Mouse (Mus musculus) testis, postnatal 10 days (tissue): Measurements from ENCODE around the gene Srgap2.
A peak's percentile ranks its signal among the peaks of the same experiment; 100 is the strongest.

Source experiments
- DNase-seq: peaks from one replicate; pipeline ENCODE4 v3.0.0; 2021; ENCODE audit warnings: low spot score

The Srgap2 gene

DNA sequence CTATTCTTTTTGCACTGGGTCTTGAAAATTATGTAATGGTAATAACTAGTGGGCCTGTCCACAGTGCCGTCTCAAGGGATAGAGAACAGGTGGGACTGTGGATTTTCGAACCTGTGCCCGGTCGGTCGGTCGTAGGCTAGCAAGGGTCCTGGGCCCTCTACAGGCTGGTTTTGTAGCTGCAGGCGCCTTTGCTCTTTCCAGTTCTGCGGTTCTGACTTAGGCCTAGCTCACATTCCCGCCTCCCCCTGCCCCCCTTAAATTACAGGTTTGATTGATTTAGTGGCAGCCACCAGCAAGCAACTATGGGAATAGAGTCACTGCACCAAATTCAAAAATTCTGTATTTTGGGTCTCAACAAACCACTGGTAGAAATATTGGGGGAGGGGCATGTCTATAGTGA is 281.2 kb downstream of the Srgap2 start:
- DNase-seq, result peak; percentile 72

GRCm38 (mm10) chr1:131245089-131245856 is 281.9 kb downstream of the Srgap2 start, which contains the start of gene Rassf5:
Gene Rassf5, minus strand, starts transcription at chr1:131245258.
- peak; percentile 83 for DNase-seq

DNA sequence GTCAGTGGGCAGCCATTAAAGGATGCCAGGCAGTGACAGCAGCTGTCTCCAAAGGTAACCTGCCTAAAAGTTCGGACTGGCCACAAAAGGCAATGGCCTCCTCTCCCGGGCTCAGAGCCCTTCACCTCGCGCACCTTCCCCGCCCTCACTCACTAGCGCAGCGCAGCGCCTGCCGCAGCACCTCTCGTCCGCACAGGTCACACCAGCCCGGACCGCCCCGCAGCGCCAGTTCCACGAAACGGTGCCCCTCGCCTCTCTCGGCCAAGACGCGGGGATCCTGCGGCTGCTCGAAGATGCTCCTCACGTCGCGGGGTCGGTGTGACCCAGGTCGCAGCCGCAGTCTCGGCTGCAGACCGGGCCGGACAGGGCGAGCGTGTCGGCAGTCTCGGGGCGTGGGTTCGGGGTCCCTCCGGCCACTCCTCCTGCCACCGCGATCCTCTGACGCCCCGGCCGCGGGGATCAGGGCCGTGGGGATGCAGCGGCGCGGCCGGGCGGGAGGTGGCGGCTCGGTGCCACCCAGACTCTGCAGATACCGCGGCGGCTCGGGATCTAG is 282.5 kb downstream of the Srgap2 start:
- no peak for DNase-seq

GRCm38 (mm10) chr1:131242956-131243355 is 284.2 kb downstream of the Srgap2 start:
- no peak for DNase-seq

- no peak for DNase-seq
These were observed 287.5 kb downstream of the Srgap2 start for GRCm38 (mm10) chr1:131239576-131240193.

- peak; percentile 64 for DNase-seq
These were observed 288.2 kb downstream of the Srgap2 start for GRCm38 (mm10) chr1:131238931-131239381.

- no peak for DNase-seq
These were observed 291.1 kb downstream of the Srgap2 start for GRCm38 (mm10) chr1:131236077-131236476.
